16 mouse cellular contexts compared by ENCODE assay signal in genomic region chr17:71010646-71011242, GRCm38 (mm10). TPM values are rescaled to one million over a fixed set of nuclear protein-coding genes. Genes with fewer than 3 reads are reported as not detected.
DNase-seq lines count a peak whose midpoint lies in the region; ATAC-seq and TF ChIP-seq lines count a peak whose summit lies in the region.
"Had no signal": no experiment of that assay in that cellular context is flagged by ENCODE, and none has a peak within 500 bp of the region (broad histone marks: within the 10 kb centered on the region; RNA-seq: fewer than 3 reads in every experiment).

No protein-coding gene starts in this region.

- H3K4me3 ChIP-seq in lung, embryonic 15.5 days = no peak overlapping the region
- H3K4me3 ChIP-seq in intestine, postnatal 0 days (ENCODE audit: low read depth, low read length) = no peak overlapping the region
- H3K4me3 ChIP-seq: embryonic facial prominence, embryonic 13.5 days; heart, embryonic 13.5 days had no signal

- H3K4me2 ChIP-seq in lung, embryonic 15.5 days = no peak overlapping the region
- no peak overlapping the region for H3K4me2 ChIP-seq in intestine, postnatal 0 days (replicated peaks; ENCODE audit: low read depth)
- H3K4me2 ChIP-seq: embryonic facial prominence, embryonic 13.5 days; heart, embryonic 13.5 days had no signal

- intact Hi-C loops in left cerebral cortex, postnatal 36 days (cut with DNase I) = no loop called here

- no peak overlapping the region for H3K27ac ChIP-seq in lung, embryonic 15.5 days
- H3K27ac ChIP-seq in intestine, postnatal 0 days (ENCODE audit: low read depth, low read length) = no peak overlapping the region
- H3K27ac ChIP-seq: embryonic facial prominence, embryonic 13.5 days; heart, embryonic 13.5 days had no signal

- H3K27me3 ChIP-seq in lung, embryonic 15.5 days = no peaks in the 10 kb centered on the region
- no peaks in the 10 kb centered on the region for H3K27me3 ChIP-seq in intestine, postnatal 0 days (replicated peaks; ENCODE audit: control insufficient read depth, insufficient read depth, low read length)
- H3K27me3 ChIP-seq: embryonic facial prominence, embryonic 13.5 days; heart, embryonic 13.5 days had no signal

- WGBS in lung, embryonic 15.5 days = 60% methylated on average over 7 of the region's 7 CpGs
- WGBS in intestine, postnatal 0 days = 66% methylated on average over 7 of the region's 7 CpGs

- peak; percentile 52; the same call in 1 of the 2 replicates for ATAC-seq in lung, embryonic 15.5 days (ENCODE audit: borderline replicate concordance, extremely low read depth, low FRiP score, low TSS enrichment)
- ATAC-seq in intestine, postnatal 0 days = peak; percentile 45; the same call in 1 of the 2 replicates
- ATAC-seq: hindbrain, embryonic 16.5 days had no signal

- TF ChIP-seq CTCF in intestine, postnatal 0 days (IDR thresholded peaks at IDR 0.05; ENCODE audit: low read depth) = no peak

- H3K36me3 ChIP-seq in lung, embryonic 15.5 days = no peaks in the 10 kb centered on the region
- H3K36me3 ChIP-seq in intestine, postnatal 0 days (ENCODE audit: control insufficient read depth, insufficient read depth) = no peaks in the 10 kb centered on the region
- H3K36me3 ChIP-seq: embryonic facial prominence, embryonic 13.5 days; heart, embryonic 13.5 days had no signal

- no peaks in the 10 kb centered on the region for H3K9me3 ChIP-seq in lung, embryonic 15.5 days
- H3K9me3 ChIP-seq in intestine, postnatal 0 days (ENCODE audit: control insufficient read depth) = no peaks in the 10 kb centered on the region
- H3K9me3 ChIP-seq: embryonic facial prominence, embryonic 13.5 days; heart, embryonic 13.5 days had no signal

- H3K9ac ChIP-seq in lung, embryonic 15.5 days = no peak overlapping the region
- H3K9ac ChIP-seq in intestine, postnatal 0 days (ENCODE audit: low read depth, low read length) = no peak overlapping the region
- H3K9ac ChIP-seq: embryonic facial prominence, embryonic 13.5 days; heart, embryonic 13.5 days had no signal

- DNase-seq in lung, postnatal 25 days (ENCODE audit: low spot score) = no peak
- DNase-seq in ES-CJ7 (ENCODE audit: low read depth, low spot score) = peak; percentile 89
- peak; percentile 26 to 37 for DNase-seq in natural killer cell, adult 2 months (ENCODE audit: low spot score in 2 of 2)
- no peak for DNase-seq in left cerebral cortex, postnatal 36 days (ENCODE audit: low spot score in 2 of 2)
- DNase-seq in urinary bladder, postnatal 14 days (ENCODE audit: low spot score) = no peak
- no peak for DNase-seq in spleen, postnatal 10 days (ENCODE audit: low spot score in 2 of 2)
- DNase-seq: cerebellum, adult 8-10 months; kidney, postnatal 4 days; lung, postnatal 10 days; spleen, adult 18-20 months; thymus, postnatal 36 days had no signal

- peaks cover 4% of the 10 kb centered on the region; the same call in 1 of the 2 replicates for H3K4me1 ChIP-seq in lung, embryonic 15.5 days
- no peaks in the 10 kb centered on the region for H3K4me1 ChIP-seq in intestine, postnatal 0 days (replicated peaks; ENCODE audit: control insufficient read depth, insufficient read depth, low read length)

RNA-seq across cellular contexts. Expression of gene Myl12a, which starts 8.1 kb away (rescaled TPM):
- polyA plus RNA-seq in lung, embryonic 15.5 days (2015; fragmentation: Nextera tagmentation; extraction: Ambion mirVana) = 673 and 708 TPM in 2 replicates
- polyA plus RNA-seq in intestine, postnatal 0 days (2015; fragmentation: Nextera tagmentation; extraction: Ambion mirVana) = 396 and 417 TPM in 2 replicates
- 10 to 100 TPM; 39.9 to 44.1 TPM for total RNA-seq in left cerebral cortex, postnatal 36 days (2021)

RNA-seq across cellular contexts. Expression of gene Myom1, which starts 8.3 kb away (rescaled TPM):
- 9.0 and 10.9 TPM in 2 replicates for polyA plus RNA-seq in lung, embryonic 15.5 days (2015; fragmentation: Nextera tagmentation; extraction: Ambion mirVana)
- 8.9 and 12.4 TPM in 2 replicates for polyA plus RNA-seq in intestine, postnatal 0 days (2015; fragmentation: Nextera tagmentation; extraction: Ambion mirVana)
- total RNA-seq in left cerebral cortex, postnatal 36 days (2021) = 1 to 10 TPM; 2.3 to 3.7 TPM

Comparison
In these comparisons a context has a peak if more than half of its experiments do, and no peak if none do; other contexts are left out.
1. DNase-seq: peak in ES-CJ7 (single experiment) and natural killer cell, adult 2 months (2 of 2); none in lung, postnatal 25 days (single experiment), left cerebral cortex, postnatal 36 days (0 of 2), urinary bladder, postnatal 14 days (single experiment) and spleen, postnatal 10 days (0 of 2).